Mouse (Mus musculus): ENCODE measurements around the gene Wdr17. TPM values are rescaled to one million over a fixed set of nuclear protein-coding genes. Genes with fewer than 3 reads are reported as not detected.

Gene Wdr17
- polyA plus RNA-seq, 1 experiment from 2014 or later, result 0.58 TPM

DNA sequence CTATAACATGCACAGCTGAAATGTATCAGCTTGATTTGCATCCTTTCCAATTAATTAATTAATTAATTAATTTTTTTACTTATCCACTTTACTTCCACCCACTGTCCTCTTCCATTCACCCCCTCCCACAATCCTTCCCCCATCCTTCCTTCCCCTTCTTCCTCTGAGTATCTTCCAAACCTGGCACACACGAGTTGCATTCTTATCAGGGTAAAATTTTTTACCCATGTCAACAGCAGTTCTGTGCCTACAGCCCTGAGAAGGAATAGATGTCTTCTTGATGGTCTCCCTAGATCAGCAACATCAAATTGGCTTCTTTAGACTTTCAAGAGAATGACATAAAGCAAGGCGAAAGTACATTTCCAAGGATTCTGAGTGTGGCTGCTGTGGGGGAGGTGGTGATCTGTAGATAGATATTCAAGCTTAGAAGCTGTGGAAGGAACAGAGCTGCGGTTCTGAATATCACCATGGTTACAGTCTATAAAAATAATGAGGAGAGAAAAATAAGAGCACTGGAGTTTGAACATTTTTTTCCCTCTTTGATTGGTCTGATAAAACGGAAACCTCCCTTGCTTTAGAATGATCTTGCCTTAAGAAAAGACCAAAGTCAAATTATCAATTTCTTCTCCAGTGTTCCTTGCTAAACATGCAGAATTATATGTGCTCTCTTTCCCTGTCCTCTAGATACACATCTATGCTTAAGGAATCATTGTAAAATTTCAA lies 22.8 kb downstream of the Wdr17 start:
- H3K9ac ChIP-seq, result no peak overlapping the region
- H3K4me2 ChIP-seq (replicated peaks), result no peak overlapping the region
- H3K4me1 ChIP-seq (replicated peaks), result no peaks in the 10 kb centered on the region
- no peak overlapping the region for H3K27ac ChIP-seq
- H3K4me3 ChIP-seq (replicated peaks), result no peak overlapping the region
- ATAC-seq, result no peak
- H3K9me3 ChIP-seq, result no peaks in the 10 kb centered on the region
- H3K27me3 ChIP-seq (replicated peaks), result no peaks in the 10 kb centered on the region
- 80% methylated on average over 4 of the region's 4 CpGs for WGBS
- no peaks in the 10 kb centered on the region for H3K36me3 ChIP-seq

DNA sequence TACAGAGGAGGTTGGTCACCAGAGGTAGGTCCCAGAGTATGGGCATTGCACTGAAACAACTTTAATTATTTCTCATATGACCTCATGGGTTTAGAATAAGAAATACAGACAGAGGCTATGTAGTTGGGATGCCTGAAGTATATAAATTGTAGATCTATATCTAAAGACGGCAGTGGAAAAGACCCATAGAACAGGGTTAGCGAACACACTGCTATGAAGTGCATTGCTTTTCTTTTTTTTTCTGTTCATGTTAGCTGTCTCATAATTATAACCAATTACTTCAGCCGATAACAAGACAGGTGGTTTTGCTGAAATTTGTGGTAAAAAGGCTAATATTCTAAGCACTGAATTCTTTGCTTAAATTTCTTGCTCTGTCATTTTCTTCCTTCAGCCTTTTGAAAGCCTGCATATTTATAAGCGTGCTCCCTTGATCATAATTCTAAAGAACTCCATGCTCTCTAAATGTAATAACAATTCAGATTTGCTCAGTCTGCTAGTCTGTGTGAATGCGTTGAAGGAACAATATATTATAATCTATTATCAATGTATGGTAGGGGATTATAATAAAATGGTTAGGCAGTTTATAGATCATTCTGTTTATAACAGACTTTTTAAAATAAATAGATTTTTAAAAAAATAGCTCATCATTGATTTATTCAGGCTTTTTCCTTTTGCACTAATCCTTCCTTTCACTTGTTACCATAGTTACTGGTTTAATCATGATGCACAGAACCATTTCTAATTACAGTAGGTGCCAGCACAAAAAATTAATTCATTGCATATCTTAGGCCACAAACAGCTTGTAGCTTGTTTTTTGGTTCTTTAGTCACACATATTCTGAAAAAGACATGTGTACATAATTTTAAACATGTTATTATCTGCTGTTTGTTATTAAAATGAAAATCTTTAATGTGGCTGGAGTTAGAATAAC lies 50.7 kb downstream of the Wdr17 start:
- H3K4me2 ChIP-seq (replicated peaks), result no peak overlapping the region
- no peaks in the 10 kb centered on the region for H3K36me3 ChIP-seq
- H3K27ac ChIP-seq, result no peak overlapping the region
- H3K9me3 ChIP-seq, result no peaks in the 10 kb centered on the region
- WGBS, result 90% methylated on average over 5 of the region's 5 CpGs
- no peaks in the 10 kb centered on the region for H3K27me3 ChIP-seq (replicated peaks)
- no peak for ATAC-seq
- H3K4me1 ChIP-seq (replicated peaks), result no peaks in the 10 kb centered on the region
- H3K4me3 ChIP-seq (replicated peaks), result no peak overlapping the region
- no peak overlapping the region for H3K9ac ChIP-seq

DNA sequence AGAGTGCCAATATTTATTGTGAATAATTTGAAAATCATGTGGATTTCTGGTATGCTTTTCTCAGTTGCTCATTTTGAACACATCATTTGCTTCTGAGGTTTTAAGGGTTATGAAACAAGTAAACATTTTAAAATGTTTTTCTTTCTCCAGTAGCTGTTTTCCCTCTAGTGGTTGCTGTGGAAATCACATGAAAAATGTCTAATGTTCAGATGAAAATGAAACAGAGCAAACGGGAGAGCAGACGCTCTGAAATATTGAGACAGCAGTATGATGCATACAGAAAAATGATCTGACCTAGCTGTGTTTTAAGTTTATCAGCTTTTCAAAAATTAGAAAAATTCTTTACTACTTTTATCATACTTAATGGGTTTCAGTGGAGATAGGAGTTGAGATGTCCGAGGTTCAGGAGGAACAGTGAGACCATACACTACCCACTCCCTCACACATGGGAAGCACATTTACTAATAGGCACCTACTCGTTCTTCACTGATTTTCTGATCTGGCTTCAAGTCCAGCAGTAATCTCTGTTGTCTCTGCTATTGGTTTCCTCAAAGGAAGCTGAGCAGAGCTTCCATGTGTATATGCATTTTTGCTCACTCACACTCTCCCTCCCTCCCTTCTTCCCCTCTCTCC lies 57.1 kb downstream of the Wdr17 start:
- Histone ChIP-seq H3K36me3 (no peaks in the 10 kb centered on the region), H3K4me1 (replicated peaks) (no peaks in the 10 kb centered on the region), H3K9me3 (no peaks in the 10 kb centered on the region), H3K9ac (no peak overlapping the region), H3K27ac (no peak overlapping the region), H3K27me3 (replicated peaks) (no peaks in the 10 kb centered on the region), H3K4me3 (replicated peaks) (no peak overlapping the region), H3K4me2 (replicated peaks) (no peak overlapping the region)
- 52% methylated on average over 4 of the region's 4 CpGs for WGBS
- ATAC-seq, result no peak

DNA sequence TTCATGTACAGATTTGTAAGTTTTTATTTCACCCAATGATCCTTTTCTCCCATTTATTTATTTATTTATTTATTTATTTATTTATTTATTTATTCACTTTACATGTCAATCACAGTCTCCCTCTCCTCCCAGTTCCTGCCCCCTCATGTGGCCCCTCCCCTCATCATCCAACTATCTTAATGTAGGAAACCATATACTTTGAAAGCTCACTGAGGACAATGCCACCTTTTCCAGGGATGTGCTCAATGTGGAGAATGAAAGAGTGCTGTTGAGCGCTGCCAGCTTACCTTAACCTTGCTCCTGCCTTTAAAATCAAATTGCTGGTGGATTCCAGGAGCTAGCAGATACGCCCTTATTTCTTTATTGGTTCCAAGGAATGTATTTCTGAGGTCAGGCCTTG lies 59.0 kb downstream of the Wdr17 start:
- WGBS, result 77% methylated on average over 2 of the region's 2 CpGs
- no peaks in the 10 kb centered on the region for H3K27me3 ChIP-seq (replicated peaks)

DNA sequence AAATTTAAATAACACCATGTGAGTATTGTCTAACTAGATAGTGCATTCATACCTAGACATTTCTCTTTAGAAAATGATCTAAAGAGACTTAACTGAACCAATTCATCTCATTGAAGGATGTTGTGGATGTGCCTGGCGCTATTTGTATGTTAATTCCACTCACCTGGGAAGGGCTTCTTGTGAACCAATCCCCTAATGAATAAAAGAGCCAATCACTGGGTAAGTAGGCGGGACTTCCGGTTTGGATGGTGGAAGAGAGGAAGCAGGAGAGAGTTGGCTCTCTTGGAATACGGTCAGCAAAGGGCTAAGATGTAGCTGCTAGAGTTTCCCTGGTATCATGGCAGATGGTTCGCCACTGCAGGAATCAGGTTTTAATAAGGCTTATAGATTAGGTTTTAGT lies 64.0 kb downstream of the Wdr17 start:
- no peaks in the 10 kb centered on the region for H3K27me3 ChIP-seq (replicated peaks)
- ATAC-seq, result no peak
- no peak overlapping the region for H3K27ac ChIP-seq
- no peak overlapping the region for H3K4me3 ChIP-seq (replicated peaks)
- H3K9ac ChIP-seq, result no peak overlapping the region
- H3K9me3 ChIP-seq, result no peaks in the 10 kb centered on the region
- H3K36me3 ChIP-seq, result no peaks in the 10 kb centered on the region
- no peaks in the 10 kb centered on the region for H3K4me1 ChIP-seq (replicated peaks)
- WGBS, result 94% methylated on average over 5 of the region's 5 CpGs
- no peak overlapping the region for H3K4me2 ChIP-seq (replicated peaks)

More for the DNA sequence above, 59.0 kb downstream of the Wdr17 start:
- H3K4me3 ChIP-seq (replicated peaks), result no peak overlapping the region
- H3K36me3 ChIP-seq, result no peaks in the 10 kb centered on the region
- no peak overlapping the region for H3K27ac ChIP-seq
- no peak overlapping the region for H3K4me2 ChIP-seq (replicated peaks)
- H3K9ac ChIP-seq, result no peak overlapping the region
- ATAC-seq, result no peak
- no peaks in the 10 kb centered on the region for H3K9me3 ChIP-seq
- H3K4me1 ChIP-seq (replicated peaks), result no peaks in the 10 kb centered on the region

DNA sequence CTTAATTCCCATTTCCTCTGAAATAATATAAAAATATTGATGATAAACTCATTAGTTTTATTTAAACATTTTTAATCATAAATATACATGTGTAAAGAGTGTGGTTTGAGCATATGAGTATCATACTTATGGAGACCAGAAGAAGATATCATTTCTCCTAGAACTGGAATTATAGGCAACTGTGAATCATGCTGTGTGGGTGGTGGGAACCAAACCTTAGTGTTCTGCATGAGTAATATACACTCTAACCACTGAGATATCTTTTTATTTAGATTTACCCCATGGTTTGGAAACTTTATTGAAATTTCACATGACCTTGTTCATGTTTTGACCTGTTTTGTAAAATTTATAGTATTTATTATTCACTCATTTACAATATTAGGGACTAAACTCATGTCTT lies 68.3 kb downstream of the Wdr17 start:
- ATAC-seq, result no peak
- no peak overlapping the region for H3K4me2 ChIP-seq (replicated peaks)
- H3K27ac ChIP-seq, result no peak overlapping the region
- no peaks in the 10 kb centered on the region for H3K9me3 ChIP-seq
- H3K4me3 ChIP-seq (replicated peaks), result no peak overlapping the region
- H3K27me3 ChIP-seq (replicated peaks), result no peaks in the 10 kb centered on the region
- no peaks in the 10 kb centered on the region for H3K36me3 ChIP-seq
- no peak overlapping the region for H3K9ac ChIP-seq
- no peaks in the 10 kb centered on the region for H3K4me1 ChIP-seq (replicated peaks)

DNA sequence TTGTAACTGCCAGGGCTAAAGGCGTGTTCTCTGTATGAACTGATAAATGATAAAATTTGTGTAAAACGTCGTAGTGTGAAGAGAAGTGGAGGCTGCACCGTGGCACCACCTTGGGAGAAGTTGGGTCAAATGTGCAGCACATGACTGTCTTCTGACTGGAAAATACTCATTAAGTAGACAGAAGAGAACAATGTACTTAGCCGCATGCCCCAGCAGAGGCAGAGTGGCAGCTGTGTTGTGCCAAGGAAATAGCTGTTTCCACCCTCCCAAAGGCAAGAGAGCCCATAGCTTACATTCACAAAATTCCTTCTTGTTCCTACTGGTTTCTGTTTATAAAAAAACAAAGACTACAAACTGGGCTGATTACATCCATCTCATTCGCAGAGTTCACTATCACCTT lies 78.8 kb downstream of the Wdr17 start:
- H3K36me3 ChIP-seq, result no peaks in the 10 kb centered on the region
- H3K27ac ChIP-seq, result no peak overlapping the region
- no peak for ATAC-seq
- H3K4me1 ChIP-seq (replicated peaks), result no peaks in the 10 kb centered on the region
- no peak overlapping the region for H3K4me2 ChIP-seq (replicated peaks)
- H3K9me3 ChIP-seq, result no peaks in the 10 kb centered on the region
- H3K4me3 ChIP-seq (replicated peaks), result no peak overlapping the region
- no peaks in the 10 kb centered on the region for H3K27me3 ChIP-seq (replicated peaks)
- H3K9ac ChIP-seq, result no peak overlapping the region
- WGBS, result 68% methylated on average over 6 of the region's 6 CpGs

DNA sequence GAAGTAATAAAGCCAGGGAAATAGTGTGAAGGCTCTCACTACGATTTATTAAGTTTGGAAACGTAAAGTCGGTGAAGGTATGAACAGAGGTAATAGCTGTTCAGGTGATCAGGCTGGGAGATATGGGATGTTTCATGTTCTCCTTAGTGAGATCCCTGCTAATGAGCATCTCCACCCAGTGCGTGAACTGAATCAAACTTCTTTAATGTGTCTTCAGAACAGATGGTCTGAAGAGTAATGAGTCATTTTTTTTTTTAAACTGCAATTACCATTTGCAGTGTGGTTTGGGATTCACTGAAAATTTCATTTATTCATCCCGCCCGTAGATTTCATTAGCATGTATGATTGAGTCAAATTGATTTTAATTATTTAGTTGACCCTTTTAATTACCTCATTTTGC lies 80.8 kb downstream of the Wdr17 start:
- no peak overlapping the region for H3K4me2 ChIP-seq (replicated peaks)
- H3K36me3 ChIP-seq, result no peaks in the 10 kb centered on the region
- H3K4me1 ChIP-seq (replicated peaks), result no peaks in the 10 kb centered on the region
- no peaks in the 10 kb centered on the region for H3K27me3 ChIP-seq (replicated peaks)
- H3K9ac ChIP-seq, result no peak overlapping the region
- no peak for ATAC-seq
- no peak overlapping the region for H3K27ac ChIP-seq
- WGBS, result 89% methylated on average over 6 of the region's 6 CpGs
- no peak overlapping the region for H3K4me3 ChIP-seq (replicated peaks)
- H3K9me3 ChIP-seq, result no peaks in the 10 kb centered on the region

DNA sequence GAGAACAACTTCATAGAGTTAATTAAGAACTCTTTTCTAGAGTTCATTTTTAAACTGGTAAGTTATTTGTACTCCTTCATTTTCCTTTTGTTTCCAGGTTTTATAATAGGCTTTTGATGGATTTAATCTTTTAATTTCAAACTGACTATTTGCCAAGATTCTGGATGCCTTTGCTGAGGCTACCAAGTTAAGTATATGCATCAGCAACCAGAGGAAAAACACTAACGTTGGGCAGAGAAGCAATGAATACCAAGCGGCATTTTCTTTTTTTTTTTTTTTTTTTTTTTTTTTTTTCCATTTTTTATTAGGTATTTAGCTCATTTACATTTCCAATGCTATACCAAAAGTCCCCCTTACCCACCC lies 94.3 kb downstream of the Wdr17 start:
- H3K4me2 ChIP-seq (replicated peaks), result no peak overlapping the region
- no peak overlapping the region for H3K4me3 ChIP-seq (replicated peaks)
- H3K27ac ChIP-seq, result no peak overlapping the region
- H3K36me3 ChIP-seq, result no peaks in the 10 kb centered on the region
- no peaks in the 10 kb centered on the region for H3K27me3 ChIP-seq (replicated peaks)
- ATAC-seq, result no peak
- no peaks in the 10 kb centered on the region for H3K9me3 ChIP-seq
- H3K4me1 ChIP-seq (replicated peaks), result no peaks in the 10 kb centered on the region
- no peak overlapping the region for H3K9ac ChIP-seq
- 92% methylated on average over 2 of the region's 2 CpGs for WGBS

DNA sequence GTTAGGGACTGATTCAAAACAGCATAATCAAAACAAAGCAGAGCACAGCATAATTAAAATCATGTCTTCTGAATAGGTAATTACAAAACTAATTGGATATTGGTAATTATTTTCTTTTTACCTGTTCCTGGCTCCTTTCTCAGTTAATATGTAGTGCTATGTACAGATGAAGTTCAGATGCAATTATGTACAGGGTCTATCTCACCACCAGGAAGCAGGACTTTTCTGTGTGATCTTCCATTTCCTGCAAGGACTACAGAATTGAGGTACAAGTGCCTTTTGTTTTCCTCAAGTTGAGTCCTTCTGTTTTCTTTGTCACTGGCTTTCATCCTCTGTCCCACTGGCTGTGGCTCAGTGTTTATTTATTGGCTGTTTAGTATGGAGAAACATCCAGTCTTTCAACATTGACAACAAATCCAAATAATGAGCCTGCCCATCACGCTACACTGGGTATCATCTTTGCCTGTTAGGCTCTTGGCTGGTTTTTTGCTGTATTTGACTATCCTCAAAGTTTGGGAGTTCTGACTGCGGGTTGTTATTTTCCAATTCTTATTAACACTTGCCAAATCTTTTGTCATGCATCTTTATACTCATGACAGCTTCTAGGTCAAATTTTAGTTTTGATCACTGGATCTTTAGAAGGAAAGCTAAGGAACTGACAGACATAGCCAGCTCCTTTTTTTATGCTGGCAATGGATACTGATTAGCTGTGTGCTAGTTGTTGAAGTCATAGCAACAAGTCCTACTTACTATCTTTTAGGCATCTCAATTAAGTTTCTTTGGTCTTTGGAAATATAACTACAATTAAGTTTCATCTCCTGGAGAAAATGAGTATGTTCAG lies 94.9 kb downstream of the Wdr17 start:
- no peak for ATAC-seq
- no peak overlapping the region for H3K9ac ChIP-seq
- no peak overlapping the region for H3K4me2 ChIP-seq (replicated peaks)
- H3K4me3 ChIP-seq (replicated peaks), result no peak overlapping the region
- no peaks in the 10 kb centered on the region for H3K36me3 ChIP-seq
- 77% methylated on average over 2 of the region's 2 CpGs for WGBS
- no peaks in the 10 kb centered on the region for H3K4me1 ChIP-seq (replicated peaks)
- H3K9me3 ChIP-seq, result no peaks in the 10 kb centered on the region
- no peak overlapping the region for H3K27ac ChIP-seq
- no peaks in the 10 kb centered on the region for H3K27me3 ChIP-seq (replicated peaks)

DNA sequence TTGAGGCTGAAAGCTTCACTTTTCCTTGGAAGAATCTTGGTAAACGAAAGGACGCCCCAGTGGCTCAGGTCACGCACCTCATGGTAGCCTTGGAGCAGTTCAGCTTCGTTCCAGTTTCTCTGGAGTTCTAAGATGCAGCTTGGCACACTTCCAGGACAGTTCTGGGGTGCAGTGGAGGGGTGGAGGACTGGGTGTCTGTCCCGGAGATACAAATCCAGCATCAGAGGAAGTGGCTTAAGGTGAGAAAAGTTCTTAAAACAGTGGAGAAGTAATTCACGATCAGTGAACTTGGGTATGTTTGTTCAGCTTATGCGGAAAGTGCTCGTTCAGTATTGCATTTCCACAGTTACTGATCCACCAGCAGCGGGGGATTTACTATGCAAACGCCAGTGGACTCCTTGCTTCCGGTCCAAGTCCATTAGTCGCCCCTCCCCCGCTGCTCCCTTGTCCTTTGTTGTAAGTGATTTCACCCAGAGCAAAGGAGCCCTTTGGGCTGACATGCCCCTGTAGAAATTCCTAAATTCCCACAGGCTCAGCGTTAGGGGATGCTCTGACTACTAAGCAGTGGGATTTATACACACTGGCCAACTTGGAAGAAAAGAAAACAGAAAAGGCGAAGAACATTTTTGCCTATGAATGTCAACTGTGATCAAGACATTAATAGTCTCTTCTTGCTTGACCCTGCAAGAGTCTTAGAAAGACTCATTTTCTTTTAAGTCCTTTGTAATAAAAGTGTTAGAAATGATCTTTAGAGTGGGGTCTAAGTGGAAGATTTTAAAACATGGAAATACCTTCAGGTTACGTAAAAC lies 106.6 kb downstream of the Wdr17 start:
- H3K27ac ChIP-seq, result no peak overlapping the region
- peak overlapping the region; percentile 80 for H3K4me2 ChIP-seq (replicated peaks)
- ATAC-seq, result peak; percentile 88
- no peaks in the 10 kb centered on the region for H3K27me3 ChIP-seq (replicated peaks)
- H3K36me3 ChIP-seq, result no peaks in the 10 kb centered on the region
- 11% methylated on average over 16 of the region's 16 CpGs for WGBS
- no peak overlapping the region for H3K9ac ChIP-seq
- 0 out of 2 replicates have a peak, but pooled peaks cover 6% of the 10 kb centered on the region for H3K4me1 ChIP-seq (replicated peaks)
- peak overlapping the region; percentile 36 for H3K4me3 ChIP-seq (replicated peaks)
- H3K9me3 ChIP-seq, result no peaks in the 10 kb centered on the region

Data from intestine, embryonic 15.5 days (tissue).